Mouse (Mus musculus): ENCODE measurements at regions not wholly inside any gene's neighbourhood (a gene's known extent, or its start where the extent isn't known, plus 50 kb on each side); places are given as distances from the start of the nearest gene placed in this dataset.
"Not testable (repeated sequence)": the region's sequence is repeated elsewhere in the genome, so short reads cannot be mapped to it uniquely, and the experiment has no call there.

DNA sequence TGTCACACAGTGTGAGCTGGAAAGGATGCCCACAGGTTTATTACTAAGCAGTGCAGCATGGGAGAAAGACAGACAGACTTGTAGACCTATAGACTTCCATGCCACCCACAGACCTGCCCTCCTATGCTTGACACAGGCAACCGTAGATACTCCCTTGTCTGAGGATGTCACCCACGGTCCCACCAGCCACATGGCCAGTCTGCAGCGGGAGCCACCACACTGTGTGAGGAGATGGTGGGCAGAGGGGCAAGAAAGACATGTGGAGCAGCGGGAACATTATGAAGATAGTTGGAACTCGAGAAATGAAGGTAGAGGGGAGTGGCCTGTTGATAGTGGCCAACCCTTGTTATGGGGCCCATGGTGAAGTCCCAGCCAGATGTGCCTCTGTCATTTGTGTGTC, 244.0 kb upstream of the Tusc1 start:
- no peak for DNase-seq (ENCODE audit: low read depth, low spot score)

DNA sequence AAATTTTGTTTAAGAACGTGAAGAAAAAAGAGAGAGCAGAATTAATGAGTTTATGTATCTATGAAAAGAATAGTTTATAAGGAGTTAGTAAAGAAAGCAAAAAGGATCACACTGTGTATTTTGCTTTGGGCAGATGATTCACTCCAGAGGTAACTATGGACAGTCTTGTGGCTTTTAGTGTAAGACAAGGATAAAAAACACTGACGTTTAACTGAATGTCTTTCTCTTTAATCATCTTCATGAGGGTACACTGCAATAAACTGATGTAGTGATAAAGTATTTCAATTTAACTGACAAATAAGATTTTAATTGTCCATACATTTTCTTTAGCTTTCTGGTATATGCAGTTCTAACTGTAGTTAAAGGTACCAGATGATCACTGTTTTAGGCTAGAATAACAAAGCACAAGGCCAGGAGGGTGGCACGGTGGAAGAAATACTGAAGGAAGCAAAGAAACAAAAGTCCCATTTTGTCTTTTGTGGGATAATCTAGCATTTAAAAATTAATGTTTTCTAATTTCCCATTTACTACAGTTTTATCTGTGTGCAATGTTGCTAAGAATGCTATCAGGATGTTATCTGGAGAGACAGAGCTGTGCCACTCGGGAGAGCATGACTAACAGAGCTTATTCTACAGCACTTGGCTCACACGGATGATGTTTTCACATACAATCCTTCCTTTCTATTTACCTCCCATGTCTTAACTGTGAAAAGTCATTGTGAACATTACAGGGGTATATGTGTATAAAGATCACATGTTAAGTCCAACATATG, 232.4 kb upstream of the Tusc1 start:
- DNase-seq (ENCODE audit: low read depth, low spot score), result no peak

DNA sequence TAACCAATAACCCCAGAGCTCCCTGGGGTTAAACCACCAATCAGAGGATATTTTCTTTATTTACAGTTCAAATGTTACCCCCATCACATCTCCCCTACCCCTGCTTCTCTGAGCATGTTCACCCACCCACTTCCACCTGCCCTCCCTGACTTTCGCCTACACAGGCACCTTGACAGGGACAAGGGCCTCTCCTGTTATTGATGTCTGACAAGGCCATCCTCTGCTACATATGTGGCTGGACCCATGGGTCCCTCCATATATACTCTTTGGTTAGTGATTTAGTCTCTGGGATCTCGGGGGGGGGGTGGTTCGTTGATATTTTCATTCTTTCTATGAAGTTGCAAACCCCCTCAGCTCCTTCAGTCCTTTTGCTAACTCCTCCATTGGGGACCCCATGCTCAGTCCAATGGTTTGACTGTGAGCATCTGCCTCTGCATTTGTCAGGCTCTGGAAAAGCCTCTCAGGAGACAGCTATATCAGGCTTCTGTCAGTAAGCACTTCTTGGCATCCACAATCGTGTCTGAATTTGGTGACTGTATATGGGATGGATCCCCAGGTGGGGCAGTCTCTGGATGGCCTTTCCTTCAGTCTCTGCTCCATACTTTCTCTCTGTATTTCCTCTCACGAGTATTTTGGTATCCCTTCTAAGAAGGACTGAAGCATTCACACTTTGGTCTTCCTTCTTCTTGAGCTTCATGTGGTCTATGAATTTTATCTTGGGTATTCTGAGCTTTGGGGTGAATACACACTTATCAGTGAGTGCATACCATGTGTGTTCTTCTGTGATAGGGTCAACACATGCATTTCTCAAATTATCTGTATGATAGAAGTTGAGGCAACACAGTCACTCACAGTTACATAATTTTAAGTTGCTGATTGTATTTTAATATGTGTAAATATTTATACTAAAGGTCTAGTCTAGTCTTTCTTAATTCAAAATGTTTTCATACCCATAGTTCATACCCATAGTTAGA, 220.8 kb upstream of the Tusc1 start:
- DNase-seq (ENCODE audit: low read depth, low spot score), result no peak

DNA sequence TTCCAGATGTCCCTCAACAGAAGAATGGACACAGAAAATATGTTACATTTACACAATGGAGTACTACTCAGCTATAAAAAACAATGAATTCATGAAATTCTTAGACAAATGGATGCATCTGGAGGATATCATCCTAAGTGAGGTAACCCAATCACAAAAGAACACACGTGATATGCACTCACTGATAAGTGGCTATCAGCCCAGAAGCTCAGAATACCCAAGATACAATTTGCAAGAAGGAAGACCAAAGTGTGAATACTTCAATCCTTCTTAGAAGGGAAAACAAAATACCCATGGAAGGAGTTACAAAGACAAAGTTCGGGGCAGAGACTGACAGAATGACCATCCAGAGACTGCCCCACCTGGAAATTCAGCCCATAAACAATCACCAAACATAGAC, 219.9 kb upstream of the Tusc1 start:
- DNase-seq (ENCODE audit: low read depth, low spot score), result not testable (repeated sequence)

DNA sequence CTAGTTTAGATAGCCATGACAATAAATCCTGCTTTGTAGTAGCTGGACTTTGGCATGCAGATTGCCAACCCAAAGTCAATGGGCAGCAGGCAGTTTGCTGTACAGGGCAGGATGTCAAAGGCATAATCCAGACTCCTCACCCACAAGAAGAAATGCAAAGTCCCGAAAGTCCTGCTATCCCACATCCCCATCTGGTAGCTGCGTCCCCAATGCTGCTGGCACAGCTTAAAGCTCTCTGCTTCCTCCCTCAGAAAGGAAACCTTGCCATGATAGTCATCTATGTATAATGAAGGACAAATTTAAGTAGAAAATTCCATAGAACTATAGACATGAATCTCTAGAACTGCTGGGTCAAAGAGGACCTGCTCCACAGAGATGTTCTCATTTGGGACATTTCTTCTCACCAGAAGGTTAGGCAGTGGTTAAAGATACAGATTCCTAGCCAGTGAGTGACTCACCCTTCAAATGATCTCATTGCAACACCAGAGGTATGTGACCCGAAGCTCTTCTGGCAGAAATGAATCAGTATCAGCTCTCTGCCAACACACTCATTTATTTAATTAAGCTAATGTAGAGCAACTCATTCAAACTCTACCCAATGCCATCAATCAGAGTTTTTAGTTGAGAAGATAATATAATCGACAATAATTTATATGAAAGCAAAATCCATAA, 217.3 kb upstream of the Tusc1 start:
- DNase-seq (ENCODE audit: low read depth, low spot score), result peak; percentile 7

DNA sequence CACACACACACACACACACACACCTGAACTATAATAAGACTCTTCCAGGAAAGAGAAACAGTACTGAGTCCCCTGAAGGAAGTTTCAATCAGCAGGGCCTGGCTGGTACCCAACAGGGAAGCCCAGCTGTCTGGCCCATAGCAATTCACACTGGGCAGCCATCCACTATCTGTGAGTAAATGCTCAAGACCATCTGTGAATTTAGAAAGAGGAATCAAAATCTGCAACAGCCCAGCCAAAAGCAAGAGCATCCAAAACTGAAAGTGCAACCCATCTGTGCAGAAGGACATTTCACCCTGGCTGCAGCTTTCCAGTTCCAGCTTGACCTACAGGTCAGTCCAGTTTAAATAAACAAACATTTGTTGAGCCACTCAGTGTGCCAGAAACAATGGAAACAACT, 215.8 kb upstream of the Tusc1 start:
- DNase-seq (ENCODE audit: low read depth, low spot score), result peak; percentile 83

DNA sequence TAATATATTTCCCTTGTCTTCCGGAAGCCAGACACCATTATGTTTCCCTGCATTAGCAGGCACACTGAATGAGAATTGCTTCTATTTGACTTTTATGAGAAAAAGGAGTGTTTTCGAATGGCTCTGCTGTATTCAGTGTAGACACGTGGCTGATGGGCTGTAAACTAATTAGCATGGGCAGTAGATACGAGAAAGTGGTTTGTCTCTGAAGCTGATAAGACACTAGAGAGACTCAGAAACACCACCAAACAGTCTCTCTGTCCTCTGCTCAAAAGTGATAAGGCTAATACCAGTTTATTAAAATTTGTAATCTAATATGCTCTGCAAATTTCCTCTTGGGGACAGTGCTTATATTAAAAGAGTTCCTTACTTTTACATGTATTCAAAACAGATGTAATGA, 205.3 kb upstream of the Tusc1 start:
- DNase-seq (ENCODE audit: low read depth, low spot score), result no peak

DNA sequence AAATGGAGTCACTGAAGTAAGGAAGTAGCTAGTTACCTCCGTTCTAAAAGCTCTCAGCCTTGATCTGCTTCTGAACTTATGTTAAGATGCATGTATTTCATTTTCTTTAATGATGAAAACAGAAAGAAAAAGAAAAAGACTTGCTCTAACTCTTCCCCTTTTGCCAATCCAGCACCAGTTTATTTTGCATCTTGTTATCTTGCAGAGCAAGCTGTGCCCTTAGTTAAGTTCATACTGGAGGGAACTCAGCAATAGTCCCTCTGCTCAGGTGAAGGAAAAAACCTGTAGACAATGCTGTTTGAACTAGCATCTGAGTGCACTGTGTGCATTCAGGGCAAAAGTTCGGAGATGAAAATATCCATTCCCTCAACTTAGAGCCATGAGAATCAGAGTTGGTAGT, 192.1 kb upstream of the Tusc1 start:
- DNase-seq (ENCODE audit: low read depth, low spot score), result no peak

DNA sequence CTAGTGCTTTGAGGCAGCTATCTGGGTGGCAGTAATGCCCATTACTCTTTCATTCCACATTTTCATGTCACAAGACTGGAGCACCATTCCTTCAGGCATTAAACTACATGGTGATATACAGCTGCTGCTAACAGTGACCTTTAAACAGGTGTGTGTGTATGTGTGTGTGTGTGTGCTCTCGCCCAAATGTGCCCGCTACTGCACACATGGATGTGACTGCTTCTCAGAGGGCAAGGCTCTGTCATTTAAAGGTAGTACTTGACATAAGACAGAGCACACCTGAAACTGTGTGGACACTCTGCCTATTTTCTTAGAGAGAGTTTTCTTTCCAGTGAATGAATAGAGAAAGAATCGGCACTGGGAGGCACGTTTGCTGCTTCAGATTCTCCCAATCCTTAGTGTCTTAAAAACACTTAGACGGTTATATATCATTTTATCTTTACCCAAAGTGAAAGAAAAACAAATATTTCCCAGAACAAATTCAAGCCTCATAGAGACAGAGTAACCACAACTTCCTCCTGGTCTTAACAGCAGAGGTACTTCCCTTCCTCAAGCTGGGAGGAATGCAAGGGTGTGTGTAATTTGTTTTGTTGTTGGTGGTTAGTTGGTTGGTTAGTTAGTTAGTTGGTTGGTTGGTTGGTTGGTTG, 185.3 kb upstream of the Tusc1 start:
- no peak for DNase-seq (ENCODE audit: low read depth, low spot score)

DNA sequence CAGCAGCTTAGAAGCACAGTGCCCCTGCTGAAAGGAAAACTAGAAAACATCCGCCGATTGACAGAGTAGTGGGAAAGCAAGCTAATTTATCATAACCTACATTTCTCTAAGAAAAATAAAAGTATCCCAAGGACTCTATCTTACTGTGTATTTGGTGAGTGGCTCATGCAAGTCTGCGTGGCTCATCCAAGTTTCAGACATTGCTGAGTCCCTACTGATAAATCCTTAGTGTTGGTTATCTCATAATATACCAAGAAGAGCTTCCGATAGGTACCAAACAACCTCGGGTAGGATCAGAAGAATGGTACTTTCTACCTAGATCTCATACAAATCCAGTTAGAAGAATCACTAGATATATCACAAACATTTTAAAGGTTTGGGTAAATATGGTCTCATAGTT, 183.6 kb upstream of the Tusc1 start:
- no peak for DNase-seq (ENCODE audit: low read depth, low spot score)

DNA sequence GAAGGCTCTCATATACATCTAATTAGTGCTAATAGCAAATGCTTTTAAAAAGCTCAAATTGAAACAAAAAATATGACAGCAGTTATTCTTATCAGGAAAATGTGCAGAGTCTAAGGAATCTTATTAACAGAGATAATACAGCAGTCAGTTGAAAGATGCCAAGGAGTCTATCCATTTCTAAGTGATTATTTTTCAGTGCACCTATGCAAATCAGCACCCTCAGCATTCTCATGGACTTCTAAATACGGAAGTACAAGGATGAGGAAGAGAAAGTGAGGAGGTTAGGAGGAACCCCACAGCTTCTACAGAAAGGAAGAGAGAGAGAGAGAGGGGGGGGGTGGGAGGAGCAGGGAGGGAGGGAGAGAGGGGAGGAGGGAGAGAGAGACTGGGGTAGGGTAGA, 175.5 kb upstream of the Tusc1 start:
- peak; percentile 7 for DNase-seq (ENCODE audit: low read depth, low spot score)

DNA sequence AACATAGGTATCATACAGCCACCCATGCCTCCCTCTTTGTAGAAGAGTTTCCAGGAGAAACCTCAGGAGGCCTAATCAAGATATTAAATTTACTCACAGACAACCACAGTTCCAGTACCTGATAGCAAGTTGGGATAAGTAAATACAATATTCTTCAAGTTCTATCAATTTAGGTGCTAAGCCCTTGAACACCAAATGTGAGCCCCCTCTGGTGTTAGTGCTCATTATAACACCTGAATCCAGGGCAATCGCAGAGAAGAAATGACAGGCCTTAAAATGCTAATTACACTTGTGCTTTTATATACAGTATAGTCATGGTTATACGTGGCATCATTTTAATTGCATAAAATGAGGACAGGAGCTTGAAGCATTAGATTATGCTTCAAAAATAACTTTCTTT, 161.6 kb upstream of the Tusc1 start:
- DNase-seq (ENCODE audit: low read depth, low spot score), result peak; percentile 6

DNA sequence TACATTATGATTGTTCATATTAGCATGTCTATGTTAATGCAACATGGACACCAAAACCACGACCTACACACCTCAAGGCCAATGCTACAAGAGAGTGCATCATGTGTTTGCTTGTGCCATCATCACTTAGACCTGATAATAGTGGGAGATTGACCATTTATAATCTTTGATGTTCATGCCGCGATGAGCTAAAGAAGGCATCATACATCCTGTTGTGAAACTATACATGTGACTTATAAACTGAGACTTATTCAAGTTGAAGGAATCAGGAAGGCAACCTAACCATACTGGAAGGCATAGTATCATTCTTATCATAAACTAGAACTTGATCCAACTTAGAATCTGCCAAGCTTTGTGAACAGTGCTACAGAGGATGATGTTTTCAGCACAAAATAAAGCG, 159.0 kb upstream of the Tusc1 start:
- no peak for DNase-seq (ENCODE audit: low read depth, low spot score)

DNA sequence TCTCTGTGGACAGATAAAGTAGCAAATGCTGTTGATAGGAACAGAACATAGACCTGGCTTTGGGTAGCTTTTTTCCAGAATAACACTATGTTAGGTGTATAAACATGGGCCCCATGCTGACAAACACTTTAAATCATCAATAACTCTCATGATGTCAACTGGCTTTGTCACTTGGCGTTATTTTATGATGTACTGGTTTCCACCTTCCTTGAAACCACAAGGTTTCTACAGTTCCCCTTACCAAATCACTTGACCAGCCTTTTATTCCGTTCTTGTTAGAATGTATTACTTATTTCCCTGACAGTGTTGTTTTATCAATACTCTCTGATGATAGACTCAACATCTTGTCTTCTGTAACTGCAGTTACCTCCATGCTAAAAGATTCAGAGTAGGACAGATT, 158.6 kb upstream of the Tusc1 start:
- DNase-seq (ENCODE audit: low read depth, low spot score), result no peak

DNA sequence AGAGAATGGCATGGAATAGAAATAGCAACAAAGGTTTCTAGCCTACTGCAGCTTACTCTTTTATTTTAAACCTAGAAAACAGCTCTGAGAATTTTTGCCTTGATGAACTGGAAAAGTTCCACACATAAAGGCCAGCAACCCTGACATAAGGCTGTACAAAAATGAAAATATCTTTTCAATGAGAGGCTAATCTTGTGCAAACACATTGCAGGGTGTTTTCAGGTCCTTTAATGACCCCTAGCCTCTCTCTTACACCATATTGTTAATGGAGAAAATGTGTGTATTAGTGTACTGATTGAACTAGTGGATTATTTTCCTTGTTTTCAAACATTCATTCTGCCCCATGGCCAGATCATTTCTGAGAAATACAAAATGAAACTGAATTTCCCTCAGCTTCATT, 158.0 kb upstream of the Tusc1 start:
- no peak for DNase-seq (ENCODE audit: low read depth, low spot score)

DNA sequence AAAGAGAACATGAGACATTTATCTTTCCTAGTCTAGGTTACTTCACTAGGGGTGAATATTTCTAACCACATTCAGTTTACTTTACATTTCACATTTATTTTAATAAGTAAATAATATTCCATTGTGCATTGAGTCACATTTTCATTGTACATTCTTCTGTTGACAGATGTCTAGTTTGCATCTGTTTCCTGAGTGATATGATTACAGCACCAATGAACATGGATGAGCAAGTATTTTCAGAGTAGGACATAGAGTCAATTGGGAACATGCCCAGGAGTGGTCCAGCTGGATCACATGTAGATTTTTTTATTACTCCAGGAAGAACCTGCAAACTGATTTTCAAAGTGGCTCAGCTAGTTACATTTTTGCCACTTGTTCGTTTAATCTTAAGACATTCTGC, 153.3 kb upstream of the Tusc1 start:
- DNase-seq (ENCODE audit: low read depth, low spot score), result no peak

DNA sequence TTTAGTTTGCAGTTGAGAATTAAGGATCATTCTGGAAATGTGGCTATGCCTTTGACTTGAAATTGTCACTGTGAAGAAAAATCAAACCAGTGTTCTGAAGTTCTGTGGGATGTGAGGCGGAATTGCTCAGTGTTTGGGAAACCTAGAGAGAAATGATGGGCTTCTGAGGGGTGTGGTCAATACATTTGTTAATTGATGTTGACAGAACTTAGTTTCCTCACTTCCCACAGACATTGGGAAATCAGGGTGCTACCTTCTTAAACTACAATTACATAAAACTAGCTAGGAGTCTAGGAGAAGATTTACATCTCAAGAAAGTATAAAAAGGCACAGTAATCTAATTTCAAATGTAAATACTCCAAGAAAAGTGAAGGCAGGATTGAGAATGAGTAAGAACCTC, 151.1 kb upstream of the Tusc1 start:
- no peak for DNase-seq (ENCODE audit: low read depth, low spot score)

DNA sequence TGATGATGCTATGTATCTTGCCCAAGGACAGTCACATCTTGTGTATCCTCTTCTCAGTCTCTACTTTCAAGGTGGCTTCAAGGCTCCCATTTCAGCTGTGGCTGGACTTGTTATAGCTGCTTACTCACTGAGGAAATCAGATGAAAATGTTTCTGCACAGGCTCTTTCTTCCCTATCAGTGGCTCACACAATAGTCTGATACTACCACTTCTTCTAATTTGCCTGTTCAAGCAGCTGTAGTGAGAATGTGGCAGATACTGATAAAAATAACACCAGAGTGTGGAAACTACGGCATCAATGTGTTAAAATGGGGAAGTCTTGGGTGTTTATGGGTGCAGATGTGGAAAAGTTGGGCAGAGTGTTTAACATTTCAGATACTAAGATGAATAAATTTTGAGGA, 145.9 kb upstream of the Tusc1 start:
- no peak for DNase-seq (ENCODE audit: low read depth, low spot score)

DNA sequence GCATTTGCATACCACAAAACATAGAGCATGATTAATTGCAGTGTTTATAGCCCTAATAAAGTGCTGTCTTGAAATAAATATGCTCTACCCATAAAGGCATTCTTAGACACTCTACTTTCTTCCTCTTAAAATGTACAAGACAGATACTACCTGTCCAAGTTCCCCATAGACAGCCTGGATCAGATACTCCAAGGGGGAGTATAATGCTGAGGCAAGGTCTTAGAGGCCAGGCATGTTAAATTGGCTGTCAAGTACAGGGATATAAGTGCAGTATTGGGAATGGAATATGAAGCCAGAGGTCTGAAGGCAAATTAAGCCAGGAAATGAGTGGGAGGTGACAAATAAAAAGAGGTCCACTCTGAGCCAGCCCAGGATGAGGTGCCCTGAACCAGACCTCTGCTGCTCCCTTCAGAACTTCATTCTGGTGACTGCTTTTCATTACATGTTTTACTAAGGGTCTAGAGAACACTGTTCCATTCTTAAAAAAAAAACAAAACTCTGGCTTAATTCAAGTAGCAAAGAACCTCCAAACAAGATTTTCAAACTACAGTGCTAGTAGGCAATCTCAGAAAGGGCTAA, 142.0 kb upstream of the Tusc1 start:
- no peak for DNase-seq (ENCODE audit: low read depth, low spot score)

DNA sequence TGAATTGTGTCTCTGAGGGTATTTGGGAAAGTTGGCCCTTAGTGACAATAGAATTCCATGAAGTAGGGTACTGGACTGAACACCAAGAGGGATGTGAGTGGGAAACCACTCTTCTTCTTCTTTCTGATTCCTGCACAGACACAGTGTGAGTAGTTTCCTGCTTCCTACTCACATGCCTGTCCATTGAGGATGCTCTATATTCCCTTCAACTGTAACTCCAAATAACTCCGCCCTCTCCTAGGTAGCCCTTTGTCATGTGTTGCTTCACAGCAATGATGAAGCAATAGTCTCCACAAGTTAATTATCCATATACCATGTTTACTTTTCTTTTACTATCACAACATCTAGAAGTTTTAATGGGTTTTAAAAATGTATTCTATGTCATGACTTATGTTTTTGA, 132.7 kb upstream of the Tusc1 start:
- no peak for DNase-seq (ENCODE audit: low read depth, low spot score)

DNA sequence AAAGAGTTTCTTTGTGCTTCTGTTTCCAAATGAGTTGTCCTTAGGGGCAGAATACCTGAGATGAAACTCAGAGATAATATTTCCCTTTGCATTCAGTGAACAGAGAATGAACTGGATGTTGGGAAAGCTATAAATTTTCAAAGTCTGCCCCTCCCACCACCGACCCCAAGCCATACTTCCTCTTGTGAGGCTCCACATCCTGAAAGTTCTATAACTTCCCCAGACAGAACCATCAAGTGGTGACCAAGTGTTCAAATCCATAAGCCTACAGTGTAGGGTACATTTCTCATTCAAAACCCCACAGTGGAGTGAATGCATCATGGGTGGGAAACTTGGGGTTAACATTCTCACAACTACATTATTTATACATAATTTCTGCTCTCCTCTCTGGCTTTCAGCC, 132.1 kb upstream of the Tusc1 start:
- DNase-seq (ENCODE audit: low read depth, low spot score), result no peak

DNA sequence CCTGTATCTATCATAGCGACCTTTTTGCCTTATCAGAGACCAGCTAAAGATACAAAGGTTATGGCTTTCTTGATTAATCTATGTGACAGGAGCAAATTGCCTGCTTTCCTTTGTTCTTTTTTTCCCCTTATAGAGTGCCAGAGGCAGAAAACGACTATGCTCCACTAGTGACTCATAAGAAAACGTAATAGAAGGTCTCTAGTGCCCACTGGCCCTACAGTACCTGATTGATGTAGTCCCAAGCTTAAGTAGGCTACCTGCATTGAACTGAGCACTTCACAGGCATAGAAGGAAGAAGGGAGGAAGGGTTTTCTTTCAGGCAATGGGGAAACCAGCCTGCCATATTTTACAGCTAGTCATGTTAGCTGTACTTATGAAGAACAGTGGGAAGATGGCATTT, 116.0 kb upstream of the Tusc1 start:
- no peak for DNase-seq (ENCODE audit: low read depth, low spot score)
